Mouse (Mus musculus) testis, adult 2 months (tissue): ENCODE data around the gene Slc4a2. TPM values are rescaled to one million over a fixed set of nuclear protein-coding genes. Genes with fewer than 3 reads are reported as not detected.
A peak's percentile ranks its signal among the peaks of the same experiment; 100 is the strongest.

Source experiments
- H3K27ac ChIP-seq: fragments of 200-500 bp; 2 replicates; pipeline ENCODE4 v1.5.1; 2012; ENCODE audit warnings: low read depth, low read length; ENCODE audit not compliant: control insufficient read depth, insufficient read depth
- H3K27me3 ChIP-seq: fragments of 200-500 bp; 2 replicates; pipeline ENCODE4 v1.6.1; 2012; ENCODE audit warnings: mild to moderate bottlenecking, low read length, moderate library complexity; ENCODE audit not compliant: control insufficient read depth, insufficient read depth
- H3K36me3 ChIP-seq: fragments of 200-500 bp; 2 replicates; pipeline ENCODE4 v1.6.1; 2012; ENCODE audit warnings: mild to moderate bottlenecking, low read length; ENCODE audit not compliant: control insufficient read depth, insufficient read depth
- H3K4me1 ChIP-seq: fragments of 200-500 bp; 2 replicates; pipeline ENCODE4 v1.6.1; 2012; ENCODE audit warnings: low read length; ENCODE audit not compliant: control insufficient read depth, insufficient read depth
- H3K4me3 ChIP-seq: fragments of 200-500 bp; 2 replicates; pipeline ENCODE4 v1.5.1; 2012; ENCODE audit warnings: low read depth, mild to moderate bottlenecking, low read length, moderate library complexity, mixed read lengths; ENCODE audit not compliant: control insufficient read depth
- CTCF ChIP-seq: fragments of 200-500 bp; IDR thresholded peaks from 2 replicates; pipeline ENCODE4 v1.5.1; 2012; ENCODE audit warnings: low read depth, mild to moderate bottlenecking, inconsistent platforms, low read length, moderate library complexity; ENCODE audit not compliant: control insufficient read depth, insufficient read depth, insufficient replicate concordance
- POLR2A ChIP-seq: fragments of 200-500 bp; IDR thresholded peaks from 2 replicates; pipeline ENCODE4 v1.6.1; 2012; ENCODE audit warnings: low read depth, mild to moderate bottlenecking, inconsistent platforms, low read length, moderate library complexity; ENCODE audit not compliant: control insufficient read depth
- polyA plus RNA-seq: library from polyadenylated mRNA; depleted of rRNA; stranded (reverse); fragments of >200 nt; gene quantifications from 2 replicates; pipeline ENCODE4 v1.2.3, GENCODE M21; 2012

The Slc4a2 gene
- polyA plus RNA-seq, 1 experiment: 46.9 TPM

GRCm38 (mm10) chr5:24381988-24382387, 41.6 kb upstream of the Slc4a2 start:
- Histone ChIP-seq H3K36me3 (no peaks in the 10 kb centered on the region), H3K4me1 (peaks cover 13% of the 10 kb centered on the region), H3K27ac (no peak overlapping the region), H3K4me3 (peak overlapping the region; percentile 81), H3K27me3 (no peaks in the 10 kb centered on the region)
- no peak for TF ChIP-seq CTCF
- TF ChIP-seq POLR2A: no peak

- Histone ChIP-seq H3K27ac (peak overlapping the region; percentile 3; the same call in 1 of the 2 replicates), H3K4me1 (peaks cover 25% of the 10 kb centered on the region), H3K27me3 (no peaks in the 10 kb centered on the region), H3K36me3 (no peaks in the 10 kb centered on the region), H3K4me3 (peak overlapping the region; percentile 81)
- TF ChIP-seq POLR2A (peak; percentile 77; the same call in 1 of the 2 replicates), CTCF (peak; percentile 52; the same call in 1 of the 2 replicates)
These were observed 40.4 kb upstream of the Slc4a2 start for GRCm38 (mm10) chr5:24383026-24383859.

- Histone ChIP-seq H3K4me1 (peaks cover 30% of the 10 kb centered on the region), H3K27me3 (no peaks in the 10 kb centered on the region), H3K27ac (no peak overlapping the region), H3K36me3 (no peaks in the 10 kb centered on the region), H3K4me3 (no peak overlapping the region)
- TF ChIP-seq CTCF (no peak), POLR2A (no peak)
These were observed 39.2 kb upstream of the Slc4a2 start for GRCm38 (mm10) chr5:24384407-24384806.

- no peaks in the 10 kb centered on the region for H3K27me3 ChIP-seq
- H3K4me3 ChIP-seq: no peak overlapping the region
- TF ChIP-seq POLR2A (no peak), CTCF (no peak)
- H3K27ac ChIP-seq: no peak overlapping the region
- no peaks in the 10 kb centered on the region for H3K36me3 ChIP-seq
- H3K4me1 ChIP-seq: peaks cover 25% of the 10 kb centered on the region
These were observed 38.3 kb upstream of the Slc4a2 start for GRCm38 (mm10) chr5:24385374-24385773.

- TF ChIP-seq CTCF: no peak
- no peak for TF ChIP-seq POLR2A
- H3K27me3 ChIP-seq: no peaks in the 10 kb centered on the region
- no peak overlapping the region for H3K4me3 ChIP-seq
- no peaks in the 10 kb centered on the region for H3K36me3 ChIP-seq
- no peak overlapping the region for H3K27ac ChIP-seq
- peaks cover 25% of the 10 kb centered on the region for H3K4me1 ChIP-seq
These were observed 37.6 kb upstream of the Slc4a2 start for GRCm38 (mm10) chr5:24385887-24386550.

GRCm38 (mm10) chr5:24387264-24388241, 36.1 kb upstream of the Slc4a2 start:
- TF ChIP-seq CTCF: no peak
- no peak for TF ChIP-seq POLR2A
- no peak overlapping the region for H3K27ac ChIP-seq
- peaks cover 25% of the 10 kb centered on the region for H3K4me1 ChIP-seq
- no peaks in the 10 kb centered on the region for H3K36me3 ChIP-seq
- H3K27me3 ChIP-seq: no peaks in the 10 kb centered on the region
- H3K4me3 ChIP-seq: peak overlapping the region; percentile 59
